Mouse (Mus musculus) MEL (cell line): ENCODE measurements around the gene Dlg2.

Source experiments
- CTCF ChIP-seq, 3 experiments: IDR thresholded peaks in 2 of 3; conservative IDR thresholded peaks in 1 of 3; 2 replicates each; pipeline ENCODE4 v1.5.1; 2011 to 2012; ENCODE audit warnings: low read length in 3 of 3, low read depth in 2 of 3, mild to moderate bottlenecking in 2 of 3, improper control_type of control experiment in 1 of 3, inconsistent platforms in 1 of 3, mixed read lengths in 1 of 3, moderate library complexity in 1 of 3; ENCODE audit not compliant: control insufficient read depth in 1 of 3, insufficient read depth in 1 of 3, poor library complexity in 1 of 3, severe bottlenecking in 1 of 3
- E2F4 ChIP-seq: IDR thresholded peaks from 2 replicates; pipeline ENCODE4 v1.6.1; 2011; ENCODE audit warnings: low read depth, low read length, improper control_type of control experiment, borderline replicate concordance
- EP300 ChIP-seq, 2 experiments: IDR thresholded peaks; 2 replicates each; pipeline ENCODE4 v1.6.1; 2011; ENCODE audit warnings: improper control_type of control experiment in 2 of 2, low read length in 2 of 2, low read depth in 1 of 2, mild to moderate bottlenecking in 1 of 2
- HCFC1 ChIP-seq: IDR thresholded peaks from 2 replicates; pipeline ENCODE4 v1.6.1; 2012; ENCODE audit warnings: low read depth, mild to moderate bottlenecking, inconsistent platforms, low read length, improper control_type of control experiment, moderate library complexity
- KAT2A ChIP-seq: conservative IDR thresholded peaks from 2 replicates; pipeline ENCODE4 v1.6.1; 2012; ENCODE audit warnings: low read depth, low read length, improper control_type of control experiment, inconsistent platforms
- MAFK ChIP-seq: IDR thresholded peaks from 2 replicates; pipeline ENCODE4 v1.6.1; 2011; ENCODE audit warnings: low read depth, mild to moderate bottlenecking, low read length, improper control_type of control experiment, borderline replicate concordance
- MAZ ChIP-seq: IDR thresholded peaks from 2 replicates; pipeline ENCODE4 v1.6.1; 2012; ENCODE audit warnings: low read depth, mild to moderate bottlenecking, inconsistent platforms, low read length, improper control_type of control experiment
- POLR2A ChIP-seq, 2 experiments: IDR thresholded peaks; 2 replicates each; pipeline ENCODE4 v1.6.1; 2011 to 2012; ENCODE audit warnings: low read length in 2 of 2, mild to moderate bottlenecking in 2 of 2, control low read depth in 1 of 2, improper control_type of control experiment in 1 of 2, low read depth in 1 of 2, moderate library complexity in 1 of 2; ENCODE audit not compliant: control insufficient read depth in 1 of 2, insufficient read depth in 1 of 2, poor library complexity in 1 of 2
- POLR2AphosphoS5 ChIP-seq: IDR thresholded peaks from 2 replicates; pipeline ENCODE4 v1.6.1; 2012; ENCODE audit warnings: low read depth, borderline replicate concordance, mild to moderate bottlenecking, inconsistent platforms, low read length, moderate library complexity, mixed read lengths
- RCOR1 ChIP-seq: IDR thresholded peaks from 2 replicates; pipeline ENCODE4 v1.6.1; 2012; ENCODE audit warnings: low read depth, mild to moderate bottlenecking, inconsistent platforms, low read length, improper control_type of control experiment
- SIN3A ChIP-seq: IDR thresholded peaks from 2 replicates; pipeline ENCODE4 v1.6.1; 2012; ENCODE audit warnings: low read length, improper control_type of control experiment, inconsistent platforms
- SMC3 ChIP-seq: IDR thresholded peaks from 2 replicates; pipeline ENCODE4 v1.6.1; 2011; ENCODE audit warnings: low read depth, low read length, improper control_type of control experiment
- USF2 ChIP-seq, 2 experiments: IDR thresholded peaks; 2 replicates each; pipeline ENCODE4 v1.6.1; 2011 to 2012; ENCODE audit warnings: improper control_type of control experiment in 2 of 2, low read length in 2 of 2, borderline replicate concordance in 1 of 2, inconsistent platforms in 1 of 2, low read depth in 1 of 2, mild to moderate bottlenecking in 1 of 2; ENCODE audit not compliant: insufficient read depth in 1 of 2
- ZNF384 ChIP-seq: IDR thresholded peaks from 2 replicates; pipeline ENCODE4 v1.6.1; 2012; ENCODE audit warnings: low read depth, mild to moderate bottlenecking, inconsistent platforms, low read length, improper control_type of control experiment

DNA sequence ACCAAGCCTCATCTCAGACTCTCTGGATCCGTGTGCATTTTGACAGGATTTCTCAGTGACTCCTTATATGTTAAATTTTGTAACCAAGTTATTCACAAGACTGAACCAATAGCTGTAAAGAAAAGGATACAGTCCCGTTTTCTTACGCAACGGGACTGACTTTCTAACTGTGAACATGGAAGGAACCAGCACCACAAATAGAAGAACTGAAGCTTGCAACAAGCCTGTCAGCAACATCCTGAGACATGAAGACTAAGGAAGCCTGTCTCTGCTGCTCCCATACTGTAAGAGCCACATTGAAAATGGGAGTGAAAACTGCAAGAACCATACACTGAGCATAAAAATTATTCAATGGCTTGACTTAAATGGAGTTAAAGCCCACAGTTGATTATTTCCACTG lies 1981.8 kb downstream of the Dlg2 start:
- TF ChIP-seq CTCF (IDR thresholded peaks at IDR 0.05 in 2 of 3, conservative IDR thresholded peaks at IDR 0.05 in 1 of 3; ENCODE audit: control insufficient read depth in 1 of 3, insufficient read depth in 1 of 3, low read depth in 2 of 3, low read length in 3 of 3, poor library complexity in 1 of 3, severe bottlenecking in 1 of 3) (no peak), EP300 (IDR thresholded peaks at IDR 0.05; ENCODE audit: low read depth in 1 of 2, low read length in 2 of 2) (no peak), SIN3A (no peak), MAFK (no peak), SMC3 (no peak), POLR2A (IDR thresholded peaks at IDR 0.05; ENCODE audit: control insufficient read depth in 1 of 2, insufficient read depth in 1 of 2, low read depth in 1 of 2, low read length in 2 of 2, poor library complexity in 1 of 2) (no peak), MAZ (no peak), HCFC1 (no peak), ZNF384 (no peak), E2F4 (no peak), POLR2AphosphoS5 (no peak), USF2 (IDR thresholded peaks at IDR 0.05; ENCODE audit: borderline replicate concordance in 1 of 2, insufficient read depth in 1 of 2, low read depth in 1 of 2, low read length in 2 of 2) (no peak), RCOR1 (no peak), KAT2A (no peak)
